ENCODE assay signal across 8 mouse cellular contexts in the genomic region with DNA sequence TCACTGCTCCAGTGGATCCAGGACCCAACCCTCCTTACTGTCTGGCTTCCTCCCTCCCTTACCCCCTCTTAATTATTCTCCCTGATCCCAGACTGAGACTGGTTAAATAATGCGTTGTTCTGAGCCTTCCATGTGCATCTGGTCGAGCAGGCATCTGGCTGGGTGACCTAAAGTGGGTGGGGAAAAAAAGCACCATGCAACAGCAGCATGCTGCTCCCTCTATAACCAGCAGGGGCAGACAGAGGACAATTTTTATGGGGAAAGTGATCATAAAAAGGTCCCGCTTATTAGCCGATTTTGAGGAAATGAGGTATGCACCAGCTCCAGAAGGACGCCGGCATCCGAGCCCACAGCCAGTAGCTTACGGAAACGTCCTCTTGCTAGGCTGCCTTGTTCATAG. TPM values are rescaled to one million over a fixed set of nuclear protein-coding genes. Genes with fewer than 3 reads are reported as not detected.
DNase-seq lines count a peak whose midpoint lies in the region; ATAC-seq and TF ChIP-seq lines count a peak whose summit lies in the region.

No protein-coding gene starts in this region.

- no peaks in the 10 kb centered on the region for H3K79me2 ChIP-seq in C2C12 (ENCODE audit: control insufficient read depth, insufficient read depth)

- 12% methylated on average over 9 of the region's 9 CpGs for WGBS in embryonic facial prominence, embryonic 13.5 days
- whole genome bisulfite sequencing in heart, embryonic 12.5 days: 21% methylated on average over 9 of the region's 9 CpGs
- 9% methylated on average over 9 of the region's 9 CpGs for WGBS in kidney, embryonic 15.5 days
- 8% methylated on average over 9 of the region's 9 CpGs for WGBS in liver, embryonic 13.5 days (ENCODE audit: insufficient replicate concordance)
- WGBS in neural tube, embryonic 11.5 days: 14% methylated on average over 9 of the region's 9 CpGs

- DNase-seq in adrenal gland, postnatal 14 days: peak; percentile 78
- DNase-seq in liver, embryonic 13.5 days: peak; percentile 18
- DNase-seq in neural tube, embryonic 11.5 days (ENCODE audit: low spot score): peak; percentile 61
- peak; percentile 48 for DNase-seq in testis, postnatal 14 days (ENCODE audit: low spot score)

- H3K79me3 ChIP-seq in C2C12 (ENCODE audit: low read depth): no peaks in the 10 kb centered on the region

- no peak for ATAC-seq in embryonic facial prominence, embryonic 13.5 days (ENCODE audit: insufficient number of reproducible peaks, insufficient read depth, low FRiP score, low TSS enrichment, low read depth)
- ATAC-seq in heart, embryonic 12.5 days (ENCODE audit: insufficient number of reproducible peaks, low FRiP score): no peak; the same call in 1 of the 2 replicates
- ATAC-seq in kidney, embryonic 15.5 days (replicated peaks; ENCODE audit: low FRiP score): 0 out of 2 replicates have a peak, but pooled peaks have one; percentile 33
- ATAC-seq in liver, embryonic 13.5 days (ENCODE audit: low read depth): no peak
- ATAC-seq in neural tube, embryonic 11.5 days (ENCODE audit: insufficient read depth, low FRiP score, low TSS enrichment): no peak

- no peak overlapping the region for H3K27ac ChIP-seq in embryonic facial prominence, embryonic 13.5 days
- H3K27ac ChIP-seq in heart, embryonic 12.5 days (ENCODE audit: poor library complexity, severe bottlenecking): no peak overlapping the region
- no peak overlapping the region for H3K27ac ChIP-seq in kidney, embryonic 15.5 days
- H3K27ac ChIP-seq in liver, embryonic 13.5 days: no peak overlapping the region
- no peak overlapping the region for H3K27ac ChIP-seq in neural tube, embryonic 11.5 days (ENCODE audit: low read depth, low read length)

- H3K27me3 ChIP-seq in C2C12 (ENCODE audit: control insufficient read depth, insufficient read depth, insufficient read length): peaks cover 6% of the 10 kb centered on the region
- peaks cover 6% of the 10 kb centered on the region for H3K27me3 ChIP-seq in embryonic facial prominence, embryonic 13.5 days
- peaks cover 4% of the 10 kb centered on the region for H3K27me3 ChIP-seq in heart, embryonic 12.5 days (replicated peaks)
- H3K27me3 ChIP-seq in kidney, embryonic 15.5 days: peaks cover 16% of the 10 kb centered on the region
- H3K27me3 ChIP-seq in liver, embryonic 13.5 days: peaks cover 6% of the 10 kb centered on the region
- no peaks in the 10 kb centered on the region for H3K27me3 ChIP-seq in neural tube, embryonic 11.5 days (ENCODE audit: control insufficient read depth, insufficient read depth, low read length)

- peak; percentile 35 for TF ChIP-seq CTCF in C2C12 (IDR thresholded peaks at IDR 0.05; ENCODE audit: control insufficient read depth, insufficient read depth, insufficient read length)

- no peak overlapping the region for H3K4me3 ChIP-seq in C2C12 (ENCODE audit: insufficient read depth, poor library complexity, severe bottlenecking)
- 0 out of 2 replicates have a peak overlapping the region, but pooled peaks have one; percentile 14 for H3K4me3 ChIP-seq in embryonic facial prominence, embryonic 13.5 days
- no peak overlapping the region for H3K4me3 ChIP-seq in heart, embryonic 12.5 days
- no peak overlapping the region for H3K4me3 ChIP-seq in kidney, embryonic 15.5 days (replicated peaks)
- no peak overlapping the region for H3K4me3 ChIP-seq in liver, embryonic 13.5 days (replicated peaks)
- H3K4me3 ChIP-seq in neural tube, embryonic 11.5 days (ENCODE audit: low read depth, low read length): no peak overlapping the region

- peaks cover 11% of the 10 kb centered on the region for H3K4me1 ChIP-seq in embryonic facial prominence, embryonic 13.5 days
- peaks cover 20% of the 10 kb centered on the region for H3K4me1 ChIP-seq in heart, embryonic 12.5 days (replicated peaks)
- H3K4me1 ChIP-seq in kidney, embryonic 15.5 days: peaks cover 16% of the 10 kb centered on the region; the same call in 1 of the 2 replicates
- peaks cover 19% of the 10 kb centered on the region for H3K4me1 ChIP-seq in liver, embryonic 13.5 days (replicated peaks)
- 0 out of 2 replicates have a peak, but pooled peaks cover 2% of the 10 kb centered on the region for H3K4me1 ChIP-seq in neural tube, embryonic 11.5 days (ENCODE audit: control insufficient read depth, insufficient read depth, low read length)

- no peak overlapping the region for H3K9ac ChIP-seq in embryonic facial prominence, embryonic 13.5 days
- H3K9ac ChIP-seq in heart, embryonic 12.5 days: no peak overlapping the region
- H3K9ac ChIP-seq in kidney, embryonic 15.5 days: no peak overlapping the region
- no peak overlapping the region for H3K9ac ChIP-seq in liver, embryonic 13.5 days
- H3K9ac ChIP-seq in neural tube, embryonic 11.5 days (ENCODE audit: low read length): no peak overlapping the region

- no peaks in the 10 kb centered on the region for H3K36me3 ChIP-seq in C2C12 (ENCODE audit: control insufficient read depth, insufficient read depth)
- no peaks in the 10 kb centered on the region for H3K36me3 ChIP-seq in embryonic facial prominence, embryonic 13.5 days
- no peaks in the 10 kb centered on the region for H3K36me3 ChIP-seq in heart, embryonic 12.5 days
- H3K36me3 ChIP-seq in kidney, embryonic 15.5 days: no peaks in the 10 kb centered on the region
- H3K36me3 ChIP-seq in liver, embryonic 13.5 days: no peaks in the 10 kb centered on the region
- H3K36me3 ChIP-seq in neural tube, embryonic 11.5 days (ENCODE audit: control insufficient read depth, insufficient read depth, low read length): no peaks in the 10 kb centered on the region

- peak overlapping the region; percentile 50 for H3K4me2 ChIP-seq in embryonic facial prominence, embryonic 13.5 days
- H3K4me2 ChIP-seq in heart, embryonic 12.5 days: peak overlapping the region; percentile 39
- H3K4me2 ChIP-seq in kidney, embryonic 15.5 days: peak overlapping the region; percentile 33
- 0 out of 2 replicates have a peak overlapping the region, but pooled peaks have one; percentile 12 for H3K4me2 ChIP-seq in liver, embryonic 13.5 days
- H3K4me2 ChIP-seq in neural tube, embryonic 11.5 days (ENCODE audit: low read depth): 0 out of 2 replicates have a peak overlapping the region, but pooled peaks have one; percentile 0

- H3ac ChIP-seq in C2C12 (ENCODE audit: control insufficient read depth, insufficient read length, low read depth): peak overlapping the region; percentile 24

- H3K9me3 ChIP-seq in embryonic facial prominence, embryonic 13.5 days: no peaks in the 10 kb centered on the region
- H3K9me3 ChIP-seq in heart, embryonic 12.5 days (replicated peaks): no peaks in the 10 kb centered on the region
- H3K9me3 ChIP-seq in kidney, embryonic 15.5 days (replicated peaks): no peaks in the 10 kb centered on the region
- H3K9me3 ChIP-seq in liver, embryonic 13.5 days (replicated peaks): no peaks in the 10 kb centered on the region
- H3K9me3 ChIP-seq in neural tube, embryonic 11.5 days (ENCODE audit: control insufficient read depth, low read length): no peaks in the 10 kb centered on the region

TF ChIP-seq in C2C12, 6 proteins besides CTCF, POLR2A, EP300 and RAD21:
- TF ChIP-seq CEBPB (IDR thresholded peaks at IDR 0.05; ENCODE audit: low read depth): no peak
- TF ChIP-seq MAX (IDR thresholded peaks at IDR 0.05): peak; percentile 86
TF ChIP-seq in C2C12: peak in this region for 1.

RNA-seq across cellular contexts. Expression of gene Aldh3a1, which starts 24.0 kb away (rescaled TPM):
- 19.7 TPM for polyA plus RNA-seq in C2C12 (2012; fragmentation: generic; extraction: Trizol)
- total RNA-seq in adrenal gland, postnatal 14 days (2021): 0.26 TPM in 1 of 2 replicates, not detected in the other
- polyA plus RNA-seq in embryonic facial prominence, embryonic 13.5 days (2015; fragmentation: Nextera tagmentation; extraction: Ambion mirVana): 0.89 and 2.1 TPM in 2 replicates
- polyA plus RNA-seq in heart, embryonic 12.5 days (2016; fragmentation: Nextera tagmentation; extraction: Ambion mirVana): 0.18 TPM in 1 of 2 replicates, not detected in the other
- polyA plus RNA-seq in kidney, embryonic 15.5 days (2015; fragmentation: Nextera tagmentation; extraction: Ambion mirVana): 0.09 TPM in 1 of 2 replicates, not detected in the other
- 0.06 TPM in 1 of 2 replicates, not detected in the other for polyA plus RNA-seq in liver, embryonic 13.5 days (2015; fragmentation: Nextera tagmentation; extraction: Ambion mirVana)
- not detected in 2 replicates for polyA plus RNA-seq in neural tube, embryonic 11.5 days (2014; fragmentation: Nextera tagmentation; extraction: Ambion mirVana)

RNA-seq across cellular contexts. Expression of gene Aldh3a2, which starts 35.9 kb away (rescaled TPM):
- 15.8 TPM for polyA plus RNA-seq in C2C12 (2012; fragmentation: generic; extraction: Trizol)
- total RNA-seq in adrenal gland, postnatal 14 days (2021): 53.2 and 58.0 TPM in 2 replicates
- 24.7 and 25.9 TPM in 2 replicates for polyA plus RNA-seq in embryonic facial prominence, embryonic 13.5 days (2015; fragmentation: Nextera tagmentation; extraction: Ambion mirVana)
- polyA plus RNA-seq in heart, embryonic 12.5 days (2016; fragmentation: Nextera tagmentation; extraction: Ambion mirVana): 32.0 and 33.1 TPM in 2 replicates
- polyA plus RNA-seq in kidney, embryonic 15.5 days (2015; fragmentation: Nextera tagmentation; extraction: Ambion mirVana): 32.2 and 34.7 TPM in 2 replicates
- 21.1 and 24.2 TPM in 2 replicates for polyA plus RNA-seq in liver, embryonic 13.5 days (2015; fragmentation: Nextera tagmentation; extraction: Ambion mirVana)
- polyA plus RNA-seq in neural tube, embryonic 11.5 days (2014; fragmentation: Nextera tagmentation; extraction: Ambion mirVana): 21.4 and 23.4 TPM in 2 replicates

RNA-seq across cellular contexts. Expression of gene Usp22, which starts 56.5 kb away (rescaled TPM):
- polyA plus RNA-seq in C2C12 (2012; fragmentation: generic; extraction: Trizol): 42.6 TPM
- 53.0 and 58.2 TPM in 2 replicates for total RNA-seq in adrenal gland, postnatal 14 days (2021)
- 146 and 156 TPM in 2 replicates for polyA plus RNA-seq in embryonic facial prominence, embryonic 13.5 days (2015; fragmentation: Nextera tagmentation; extraction: Ambion mirVana)
- polyA plus RNA-seq in heart, embryonic 12.5 days (2016; fragmentation: Nextera tagmentation; extraction: Ambion mirVana): 106 and 112 TPM in 2 replicates
- polyA plus RNA-seq in kidney, embryonic 15.5 days (2015; fragmentation: Nextera tagmentation; extraction: Ambion mirVana): 128 and 133 TPM in 2 replicates
- polyA plus RNA-seq in liver, embryonic 13.5 days (2015; fragmentation: Nextera tagmentation; extraction: Ambion mirVana): 14.7 and 15.9 TPM in 2 replicates
- polyA plus RNA-seq in neural tube, embryonic 11.5 days (2014; fragmentation: Nextera tagmentation; extraction: Ambion mirVana): 331 and 356 TPM in 2 replicates

Comparison
In these comparisons a context has a peak if more than half of its experiments do, and no peak if none do; other contexts are left out.
1. DNase-seq: peak in every context shown above with its lines; median percentile 78 in adrenal gland, postnatal 14 days; 61 in neural tube, embryonic 11.5 days; 48 in testis, postnatal 14 days; 18 in liver, embryonic 13.5 days.
2. H3K4me2 ChIP-seq: peak in every context shown above with its lines; median percentile 50 in embryonic facial prominence, embryonic 13.5 days; 39 in heart, embryonic 12.5 days; 33 in kidney, embryonic 15.5 days; 12 in liver, embryonic 13.5 days; 0 in neural tube, embryonic 11.5 days.